Mouse (Mus musculus) brain, embryonic 14.5 days (tissue): Measurements from ENCODE around the gene Ttpal.

ENCODE experiments used
- CTCF ChIP-seq: fragments of 200-500 bp; IDR thresholded peaks from 2 replicates; pipeline ENCODE4 v1.5.1; 2012; ENCODE audit warnings: inconsistent platforms, mild to moderate bottlenecking, moderate library complexity, borderline replicate concordance; ENCODE audit not compliant: insufficient read depth, insufficient read length; ENCODE audit errors: extremely low read depth
- POLR2A ChIP-seq: fragments of 200-500 bp; IDR thresholded peaks from 2 replicates; pipeline ENCODE4 v1.6.1; 2012; ENCODE audit warnings: mild to moderate bottlenecking, inconsistent platforms, borderline replicate concordance; ENCODE audit not compliant: poor library complexity, insufficient read depth, insufficient read length, severe bottlenecking; ENCODE audit errors: extremely low read depth

DNA sequence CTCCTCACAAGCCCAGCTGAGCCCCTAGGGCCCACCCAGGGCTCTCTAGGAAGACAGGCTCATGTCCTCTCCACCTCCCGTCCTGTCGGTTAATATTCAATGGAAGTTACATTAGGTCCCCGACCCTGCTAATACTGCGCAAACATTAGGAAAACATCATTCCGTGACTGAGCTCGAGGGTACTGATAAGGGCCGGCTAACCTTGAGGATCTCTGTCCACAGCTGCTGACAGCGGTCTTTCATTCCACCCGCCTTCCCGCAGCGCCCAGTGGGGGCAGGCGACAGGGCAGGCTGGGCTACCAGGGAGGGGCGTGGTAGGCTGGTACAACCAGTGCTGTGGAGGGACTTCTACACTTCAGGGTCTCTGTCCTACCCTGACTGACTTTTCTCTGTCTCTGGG is 46.7 kb upstream of the Ttpal start:
- TF ChIP-seq POLR2A (no peak), CTCF (no peak)
